Mouse (Mus musculus) myocyte (in vitro differentiated cells): ENCODE measurements at regions not wholly inside any gene's neighbourhood (a gene's known extent, or its start where the extent isn't known, plus 50 kb on each side); places are given as distances from the start of the nearest gene placed in this dataset.

ENCODE experiments used
- CEBPB ChIP-seq: IDR thresholded peaks from 2 replicates; pipeline ENCODE4 v1.6.1; 2011; ENCODE audit warnings: mild to moderate bottlenecking, moderate library complexity; ENCODE audit not compliant: poor library complexity, insufficient read depth, severe bottlenecking
- MYOD1 ChIP-seq, 3 experiments: IDR thresholded peaks; one replicate each; pipeline ENCODE4 v1.6.1; 2011; ENCODE audit warnings: control low read depth in 2 of 3, low read depth in 2 of 3, mild to moderate bottlenecking in 2 of 3, moderate library complexity in 1 of 3; ENCODE audit not compliant: insufficient read length in 2 of 3, control insufficient read depth in 1 of 3
- POLR2A ChIP-seq: IDR thresholded peaks from one replicate; pipeline ENCODE4 v1.6.1; 2011; ENCODE audit warnings: low read depth, mild to moderate bottlenecking, control low read depth, moderate library complexity; ENCODE audit not compliant: insufficient read length
- POLR2AphosphoS2 ChIP-seq: IDR thresholded peaks from one replicate; pipeline ENCODE4 v1.6.1; 2011; ENCODE audit warnings: low read depth, control low read depth; ENCODE audit not compliant: insufficient read length
- USF1 ChIP-seq: IDR thresholded peaks from one replicate; pipeline ENCODE4 v1.6.1; 2011; ENCODE audit warnings: low read depth, mild to moderate bottlenecking, control low read depth, moderate library complexity

DNA sequence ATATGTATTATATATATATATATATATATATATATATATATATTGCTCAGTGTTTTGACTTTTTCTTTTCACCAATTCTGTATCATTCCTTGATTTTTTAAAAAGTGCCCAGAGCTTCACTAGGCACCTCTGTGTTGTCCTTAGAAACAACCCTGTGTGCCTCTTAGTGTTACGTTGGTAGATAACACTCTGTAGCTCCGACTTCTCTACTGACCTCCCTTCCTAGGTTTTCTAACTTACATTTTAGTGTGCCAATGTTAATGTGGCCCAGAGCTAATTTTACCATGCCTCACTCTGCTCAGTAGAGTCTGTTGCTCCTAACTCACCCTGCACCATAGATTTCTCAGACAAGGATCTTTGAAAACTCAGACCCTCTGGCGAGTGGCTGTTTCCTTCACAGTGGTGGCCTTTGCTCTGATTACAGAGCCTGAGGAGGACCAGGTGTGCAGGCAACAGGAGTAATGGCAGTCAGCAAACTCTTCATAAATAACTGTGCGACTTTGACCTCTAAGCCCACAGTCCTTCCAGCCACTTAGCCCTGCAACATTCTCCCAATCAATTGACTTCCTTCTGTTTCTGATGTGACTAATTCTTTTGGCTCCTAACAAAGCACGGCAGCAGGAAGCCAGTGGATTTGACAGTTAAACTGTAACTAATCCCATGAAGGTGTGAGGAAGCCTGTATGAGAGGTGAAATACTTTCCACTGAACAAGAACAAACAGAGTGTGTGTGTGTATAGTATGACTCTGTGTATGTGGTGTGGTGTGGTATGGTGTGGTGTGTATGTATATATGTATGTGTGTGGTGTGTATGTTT lies 53.6 kb upstream of the Actr3 start:
- TF ChIP-seq POLR2A (no peak), USF1 (no peak), CEBPB (no peak), POLR2AphosphoS2 (no peak), MYOD1 (IDR thresholded peaks at IDR 0.05; ENCODE audit: control insufficient read depth in 1 of 3, insufficient read length in 2 of 3, low read depth in 2 of 3) (no peak)
